Mouse (Mus musculus) ES-E14 (cell line): Measurements from ENCODE around the gene Tmcc1. TPM values are rescaled to one million over a fixed set of nuclear protein-coding genes. Genes with fewer than 3 reads are reported as not detected.

ENCODE experiments used
- DNase-seq: peaks from one replicate; pipeline ENCODE4 v3.0.0-alpha.2; 2013; ENCODE audit warnings: low read depth, low spot score
- H3K27ac ChIP-seq: 2 replicates; pipeline ENCODE4 v1.5.1; 2012; ENCODE audit warnings: low read depth, mild to moderate bottlenecking, low read length, moderate library complexity, mixed read lengths; ENCODE audit not compliant: poor library complexity, insufficient read depth, severe bottlenecking
- H3K36me3 ChIP-seq: 2 replicates; pipeline ENCODE4 v1.6.1; 2012; ENCODE audit warnings: mild to moderate bottlenecking, low read length, moderate library complexity, mixed read lengths; ENCODE audit not compliant: control insufficient read depth, poor library complexity, insufficient read depth, severe bottlenecking
- H3K4me1 ChIP-seq, 2 experiments: fragments of 150-350 bp in 1 of 2; sonication (generic) in 1 of 2; 2 replicates each; pipeline ENCODE4 v1.6.1; 2012; ENCODE audit warnings: low read length in 2 of 2, mild to moderate bottlenecking in 1 of 2, mixed read lengths in 1 of 2; ENCODE audit not compliant: control insufficient read depth in 2 of 2, insufficient read depth in 2 of 2, poor library complexity in 1 of 2
- H3K4me3 ChIP-seq, 2 experiments: fragments of 150-350 bp in 1 of 2; sonication (generic) in 1 of 2; 2 replicates each; pipeline ENCODE4 v1.5.1; 2012; ENCODE audit warnings: low read length in 2 of 2, low read depth in 1 of 2, mild to moderate bottlenecking in 1 of 2, mixed read lengths in 1 of 2; ENCODE audit not compliant: insufficient read depth in 1 of 2, poor library complexity in 1 of 2, severe bottlenecking in 1 of 2
- H3K9ac ChIP-seq: 2 replicates; pipeline ENCODE4 v1.6.1; 2012; ENCODE audit warnings: low read depth, mild to moderate bottlenecking, low read length, mixed read lengths; ENCODE audit not compliant: poor library complexity, insufficient read depth, severe bottlenecking
- H3K9me3 ChIP-seq: fragments of 150-350 bp; sonication (generic); 2 replicates; pipeline ENCODE4 v1.6.1; 2012; ENCODE audit warnings: low read depth, mild to moderate bottlenecking, low read length; ENCODE audit not compliant: control insufficient read depth, insufficient read depth
- CHD2 ChIP-seq: IDR thresholded peaks from 2 replicates; pipeline ENCODE4 v1.6.1; 2014; ENCODE audit warnings: mild to moderate bottlenecking, low read depth, low read length, inconsistent platforms
- HCFC1 ChIP-seq: IDR thresholded peaks from 2 replicates; pipeline ENCODE4 v1.6.1; 2012; ENCODE audit warnings: low read length, inconsistent platforms, borderline replicate concordance; ENCODE audit not compliant: insufficient read depth
- MAFK ChIP-seq: IDR thresholded peaks from 2 replicates; pipeline ENCODE4 v1.6.1; 2014; ENCODE audit warnings: mild to moderate bottlenecking, low read depth, low read length, inconsistent platforms; ENCODE audit not compliant: insufficient read depth
- ZC3H11A ChIP-seq: IDR thresholded peaks from 2 replicates; pipeline ENCODE4 v1.6.1; 2012; ENCODE audit warnings: low read depth, mild to moderate bottlenecking, inconsistent platforms, low read length, borderline replicate concordance
- ZNF384 ChIP-seq: IDR thresholded peaks from 2 replicates; pipeline ENCODE4 v1.6.1; 2012; ENCODE audit warnings: low read depth, low read length, inconsistent platforms
- in situ Hi-C, 2 experiments: fragments of 600-800 bp; cut with MboI; formaldehyde crosslinking; loops; one replicate each; pipeline ENCODE4 v1.15.1; 2025; ENCODE audit warnings: low sequenced_read_pairs in 2 of 2, inconsistent platforms in 1 of 2; ENCODE audit not compliant: unreplicated experiment in 2 of 2
- total RNA-seq: library from RNA; depleted of rRNA; stranded (reverse); fragments of 300-350 nt; gene quantifications from 2 replicates; pipeline ENCODE4 v1.2.3, GENCODE M21; 2012

The Tmcc1 gene
- total RNA-seq, 1 experiment: 29.3 TPM

- DNase-seq: peak; percentile 55
- H3K27ac ChIP-seq: no peak overlapping the region
- H3K4me3 ChIP-seq: no peak overlapping the region
- no peak overlapping the region for H3K9ac ChIP-seq
- in situ Hi-C loops: loop anchor here in 1 of 2 experiments (10.0 kb wide), 1 partner anchor 114 kb away; no protein-coding TSS in a partner anchor
- no peaks in the 10 kb centered on the region for H3K36me3 ChIP-seq
- H3K9me3 ChIP-seq: no peaks in the 10 kb centered on the region
- peaks cover 0 to 12% of the 10 kb centered on the region in 2 experiments; a peak in 1 of 4 replicates for H3K4me1 ChIP-seq
- TF ChIP-seq MAFK (no peak), ZC3H11A (peak; percentile 73)
Observed at GRCm38 (mm10) chr6:116010541-116010940, 182.7 kb downstream of the Tmcc1 start.

DNA sequence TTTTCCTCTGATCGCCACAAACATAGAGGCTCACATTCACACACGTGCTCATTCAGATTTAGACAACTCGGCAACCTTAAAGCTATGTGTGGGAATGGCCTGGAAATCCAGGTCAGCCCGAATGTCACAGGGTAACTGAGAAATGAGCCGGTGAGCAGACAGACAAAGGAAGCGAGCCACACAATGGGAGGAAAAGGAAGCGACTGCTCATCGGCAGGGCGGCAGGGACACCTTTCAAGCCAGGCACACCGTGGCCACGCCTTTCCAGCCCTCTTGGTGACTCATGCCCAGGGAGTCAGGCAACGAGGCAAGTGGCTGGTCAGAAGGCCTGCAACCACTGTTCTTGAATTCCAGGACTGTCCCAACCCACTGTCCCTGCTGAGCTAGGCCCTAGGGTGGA lies 183.9 kb downstream of the Tmcc1 start:
- DNase-seq: no peak
- in situ Hi-C loops: loop anchor here in 1 of 2 experiments (5.0 kb wide), 1 partner anchor 117 kb away; no protein-coding TSS in a partner anchor
- TF ChIP-seq CHD2: no peak
- no peak for TF ChIP-seq ZNF384
- TF ChIP-seq MAFK: no peak
- no peak for TF ChIP-seq ZC3H11A
- TF ChIP-seq HCFC1: no peak
- Histone ChIP-seq H3K9me3 (no peaks in the 10 kb centered on the region), H3K9ac (no peak overlapping the region), H3K36me3 (no peaks in the 10 kb centered on the region), H3K27ac (no peak overlapping the region), H3K4me3 (no peak overlapping the region), H3K4me1 (peaks cover 0 to 12% of the 10 kb centered on the region in 2 experiments; a peak in 1 of 4 replicates)

GRCm38 (mm10) chr6:116007561-116008173 lies 185.6 kb downstream of the Tmcc1 start:
- no peak for TF ChIP-seq ZNF384
- no peak for TF ChIP-seq CHD2
- TF ChIP-seq HCFC1: no peak
- no peaks in the 10 kb centered on the region for H3K36me3 ChIP-seq
- in situ Hi-C loops: loop anchor here in 1 of 2 experiments (5.0 kb wide), 1 partner anchor 115 kb away; no protein-coding TSS in a partner anchor
- H3K9me3 ChIP-seq: no peaks in the 10 kb centered on the region
- H3K9ac ChIP-seq: no peak overlapping the region
- H3K4me3 ChIP-seq: no peak overlapping the region
- H3K4me1 ChIP-seq: peaks cover 0 to 14% of the 10 kb centered on the region in 2 experiments; a peak in 1 of 4 replicates
- H3K27ac ChIP-seq: no peak overlapping the region
- DNase-seq: peak; percentile 69

DNA sequence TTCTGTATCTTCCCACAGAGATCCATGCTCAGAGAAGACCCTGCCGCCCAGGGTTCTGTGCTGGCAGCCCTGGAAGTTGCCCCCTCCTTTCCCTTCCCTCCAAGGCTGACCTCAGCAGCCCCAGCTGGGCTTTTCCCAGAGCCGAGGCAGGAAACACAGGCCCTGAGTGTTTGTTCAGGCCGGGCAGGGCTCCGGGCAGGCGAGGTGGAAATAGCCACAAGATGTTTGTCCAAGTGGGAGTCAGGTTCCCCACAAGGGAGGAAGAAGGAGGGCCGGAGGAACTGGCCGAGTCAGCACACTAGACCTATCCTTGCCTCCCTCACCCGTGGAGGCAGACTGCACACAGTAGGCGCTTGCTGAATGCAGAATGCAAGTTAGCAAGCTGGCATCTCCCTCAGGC lies 186.6 kb downstream of the Tmcc1 start:
- TF ChIP-seq ZNF384: no peak
- TF ChIP-seq CHD2: no peak
- no peak for TF ChIP-seq HCFC1
- no peak for TF ChIP-seq MAFK
- TF ChIP-seq ZC3H11A: no peak
- Histone ChIP-seq H3K9me3 (no peaks in the 10 kb centered on the region), H3K4me1 (peaks cover 0 to 14% of the 10 kb centered on the region in 2 experiments; a peak in 1 of 4 replicates), H3K9ac (no peak overlapping the region), H3K27ac (no peak overlapping the region), H3K36me3 (no peaks in the 10 kb centered on the region), H3K4me3 (no peak overlapping the region)
- no peak for DNase-seq
- in situ Hi-C loops: loop anchor here in 1 of 2 experiments (5.0 kb wide), 1 partner anchor 114 kb away; no protein-coding TSS in a partner anchor

DNA sequence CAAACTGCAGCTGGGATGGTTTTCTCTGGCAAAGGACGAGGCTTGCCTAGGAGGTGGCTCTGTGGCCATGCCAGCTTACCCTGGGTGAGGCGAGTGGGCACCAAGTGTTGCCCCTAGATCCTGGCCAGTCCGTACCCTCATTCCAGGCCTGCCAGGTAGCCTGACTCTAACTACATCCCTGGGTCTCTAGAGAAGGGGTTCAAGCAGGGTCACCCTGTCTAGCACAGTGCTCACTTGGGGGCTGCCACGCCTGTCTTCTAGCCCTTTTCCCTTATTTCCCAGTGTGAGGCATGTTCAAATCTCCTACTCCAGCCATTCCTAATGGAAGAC lies 187.4 kb downstream of the Tmcc1 start:
- no peak for DNase-seq
- Histone ChIP-seq H3K4me1 (peaks cover 0 to 14% of the 10 kb centered on the region in 2 experiments; a peak in 1 of 4 replicates), H3K9ac (no peak overlapping the region), H3K36me3 (no peaks in the 10 kb centered on the region), H3K27ac (no peak overlapping the region), H3K4me3 (no peak overlapping the region), H3K9me3 (no peaks in the 10 kb centered on the region)
- in situ Hi-C loops: loop anchor here in 1 of 2 experiments (5.0 kb wide), 1 partner anchor 114 kb away; no protein-coding TSS in a partner anchor
- TF ChIP-seq HCFC1 (no peak), ZNF384 (no peak), ZC3H11A (no peak), MAFK (no peak), CHD2 (no peak)
